Mouse (Mus musculus) olfactory bulb, adult 2 months (tissue): ENCODE measurements at regions not wholly inside any gene's neighbourhood (a gene's known extent, or its start where the extent isn't known, plus 50 kb on each side); places are given as distances from the start of the nearest gene placed in this dataset.

Source experiments
- CTCF ChIP-seq: fragments of 200-500 bp; IDR thresholded peaks from 2 replicates; pipeline ENCODE4 v1.5.1; 2012; ENCODE audit warnings: low read depth, mild to moderate bottlenecking, low read length, moderate library complexity; ENCODE audit not compliant: insufficient read depth
- POLR2A ChIP-seq: fragments of 200-500 bp; IDR thresholded peaks from 2 replicates; pipeline ENCODE4 v1.6.1; 2012; ENCODE audit warnings: mild to moderate bottlenecking, low read depth, low read length, moderate library complexity; ENCODE audit not compliant: insufficient read depth

GRCm38 (mm10) chr1:89364547-89365305 is 89.9 kb upstream of the Agap1 start:
- TF ChIP-seq CTCF (no peak), POLR2A (no peak)
